Mouse (Mus musculus): ENCODE data around the gene Cd33. TPM values are rescaled to one million over a fixed set of nuclear protein-coding genes. Genes with fewer than 3 reads are reported as not detected.

Gene Cd33
- total and polyA plus RNA-seq, 3 experiments = 2.4 to 7.9 (median 3.5) TPM

- TF ChIP-seq CTCF (IDR thresholded peaks at IDR 0.05) (no peak), EP300 (IDR thresholded peaks at IDR 0.05; ENCODE audit: insufficient read depth, low read depth, low read length) (no peak), POLR2A (IDR thresholded peaks at IDR 0.05; ENCODE audit: insufficient read depth, low read depth, low read length) (no peak)
- H3K4me1 ChIP-seq (ENCODE audit: control insufficient read depth, insufficient read depth, low read length) = peaks cover 2% of the 10 kb centered on the region
- H3K4me3 ChIP-seq = peak overlapping the region; percentile 63; the same call in 1 of the 2 replicates
- no peaks in the 10 kb centered on the region for H3K36me3 ChIP-seq (ENCODE audit: control insufficient read depth, insufficient read depth, low read length)
- WGBS = 48% methylated on average over 6 of the region's 6 CpGs
- H3K79me2 ChIP-seq (replicated peaks; ENCODE audit: control insufficient read depth, insufficient read depth, low read length) = no peaks in the 10 kb centered on the region
- intact Hi-C loops (cut with DNase I) = loop anchor here (2.0 to 10.0 kb wide), 3 partner anchors 16 to 258 kb away; partner anchors contain the start of genes Ctu1 and Zfp719
- peak; percentile 15 to 26 for DNase-seq
- H3K9ac ChIP-seq (ENCODE audit: low read depth, low read length) = no peak overlapping the region
- H3K27me3 ChIP-seq (ENCODE audit: control insufficient read depth, insufficient read depth, low read length) = no peaks in the 10 kb centered on the region
- no peak overlapping the region for H3K27ac ChIP-seq
Observed at GRCm38 (mm10) chr7:43563300-43563699, 19.1 kb upstream of the Cd33 start.

GRCm38 (mm10) chr7:43562651-43563070 lies 18.4 kb upstream of the Cd33 start:
- no peak for DNase-seq
- H3K27me3 ChIP-seq (ENCODE audit: control insufficient read depth, insufficient read depth, low read length) = no peaks in the 10 kb centered on the region
- H3K4me1 ChIP-seq (ENCODE audit: control insufficient read depth, insufficient read depth, low read length) = peaks cover 2% of the 10 kb centered on the region
- TF ChIP-seq CTCF (IDR thresholded peaks at IDR 0.05) (no peak), POLR2A (IDR thresholded peaks at IDR 0.05; ENCODE audit: insufficient read depth, low read depth, low read length) (no peak), EP300 (IDR thresholded peaks at IDR 0.05; ENCODE audit: insufficient read depth, low read depth, low read length) (no peak)
- intact Hi-C loops (cut with DNase I) = loop anchor here (2.0 to 10.0 kb wide), 3 partner anchors 16 to 258 kb away; partner anchors contain the start of genes Ctu1 and Zfp719
- H3K36me3 ChIP-seq (ENCODE audit: control insufficient read depth, insufficient read depth, low read length) = no peaks in the 10 kb centered on the region
- H3K9ac ChIP-seq (ENCODE audit: low read depth, low read length) = peak overlapping the region; percentile 65
- H3K27ac ChIP-seq = peak overlapping the region; percentile 66
- H3K4me3 ChIP-seq = peak overlapping the region; percentile 63
- H3K79me2 ChIP-seq (replicated peaks; ENCODE audit: control insufficient read depth, insufficient read depth, low read length) = no peaks in the 10 kb centered on the region
- WGBS = 2% methylated on average over 10 of the region's 10 CpGs

GRCm38 (mm10) chr7:43562006-43562633 lies 17.9 kb upstream of the Cd33 start, which contains the start of gene Zfp658:
TSS of gene Zfp658 (plus strand) at chr7:43562256.
- no peaks in the 10 kb centered on the region for H3K27me3 ChIP-seq (ENCODE audit: control insufficient read depth, insufficient read depth, low read length)
- intact Hi-C loops (cut with DNase I) = loop anchor here (2.0 to 10.0 kb wide), 3 partner anchors 17 to 257 kb away; partner anchors contain the start of genes Ctu1 and Zfp719
- peak within 1 kb of the TSS; percentile 66 for H3K27ac ChIP-seq
- H3K79me2 ChIP-seq (replicated peaks; ENCODE audit: control insufficient read depth, insufficient read depth, low read length) = no peaks in the 10 kb centered on the region
- H3K4me3 ChIP-seq = peak within 1 kb of the TSS; percentile 63
- no peaks in the 10 kb centered on the region for H3K36me3 ChIP-seq (ENCODE audit: control insufficient read depth, insufficient read depth, low read length)
- peak within 1 kb of the TSS; percentile 65 for H3K9ac ChIP-seq (ENCODE audit: low read depth, low read length)
- 0 out of 2 replicates have a peak, but pooled peaks have one; percentile 51 for TF ChIP-seq EP300 (IDR thresholded peaks at IDR 0.05; ENCODE audit: insufficient read depth, low read depth, low read length)
- TF ChIP-seq POLR2A (IDR thresholded peaks at IDR 0.05; ENCODE audit: insufficient read depth, low read depth, low read length) = peak; percentile 71
- peak; percentile 31 for TF ChIP-seq CTCF (IDR thresholded peaks at IDR 0.05)
- peak; percentile 84 to 87 for DNase-seq
- H3K4me1 ChIP-seq (ENCODE audit: control insufficient read depth, insufficient read depth, low read length) = peaks cover 2% of the 10 kb centered on the region
- WGBS = under 1% methylated on average over 27 of the region's 27 CpGs

- 57% methylated on average over 1 of the region's 1 CpGs for WGBS
Observed at GRCm38 (mm10) chr7:43556901-43557300, 12.7 kb upstream of the Cd33 start.

GRCm38 (mm10) chr7:43555351-43555750 lies 11.1 kb upstream of the Cd33 start:
- Histone ChIP-seq H3K27me3 (ENCODE audit: control insufficient read depth, insufficient read depth, low read length) (no peaks in the 10 kb centered on the region), H3K4me1 (ENCODE audit: control insufficient read depth, insufficient read depth, low read length) (peaks cover 4% of the 10 kb centered on the region), H3K4me3 (no peak overlapping the region), H3K79me2 (replicated peaks; ENCODE audit: control insufficient read depth, insufficient read depth, low read length) (no peaks in the 10 kb centered on the region), H3K9ac (ENCODE audit: low read depth, low read length) (no peak overlapping the region), H3K27ac (no peak overlapping the region), H3K36me3 (ENCODE audit: control insufficient read depth, insufficient read depth, low read length) (no peaks in the 10 kb centered on the region)
- no peak for TF ChIP-seq EP300 (IDR thresholded peaks at IDR 0.05; ENCODE audit: insufficient read depth, low read depth, low read length)
- no peak for TF ChIP-seq CTCF (IDR thresholded peaks at IDR 0.05)
- TF ChIP-seq POLR2A (IDR thresholded peaks at IDR 0.05; ENCODE audit: insufficient read depth, low read depth, low read length) = no peak
- 85% methylated on average over 5 of the region's 5 CpGs for WGBS
- intact Hi-C loops (cut with DNase I) = no loop called here
- DNase-seq = no peak

More at GRCm38 (mm10) chr7:43556901-43557300, 12.7 kb upstream of the Cd33 start:
- Histone ChIP-seq H3K9ac (ENCODE audit: low read depth, low read length) (no peak overlapping the region), H3K4me3 (no peak overlapping the region), H3K36me3 (ENCODE audit: control insufficient read depth, insufficient read depth, low read length) (no peaks in the 10 kb centered on the region), H3K79me2 (replicated peaks; ENCODE audit: control insufficient read depth, insufficient read depth, low read length) (no peaks in the 10 kb centered on the region), H3K27ac (no peak overlapping the region), H3K27me3 (ENCODE audit: control insufficient read depth, insufficient read depth, low read length) (no peaks in the 10 kb centered on the region), H3K4me1 (ENCODE audit: control insufficient read depth, insufficient read depth, low read length) (peaks cover 4% of the 10 kb centered on the region)
- TF ChIP-seq POLR2A (IDR thresholded peaks at IDR 0.05; ENCODE audit: insufficient read depth, low read depth, low read length) = no peak
- intact Hi-C loops (cut with DNase I) = no loop called here
- no peak for DNase-seq

- Histone ChIP-seq H3K79me2 (replicated peaks; ENCODE audit: control insufficient read depth, insufficient read depth, low read length) (no peaks in the 10 kb centered on the region), H3K27ac (no peak overlapping the region), H3K27me3 (ENCODE audit: control insufficient read depth, insufficient read depth, low read length) (no peaks in the 10 kb centered on the region), H3K36me3 (ENCODE audit: control insufficient read depth, insufficient read depth, low read length) (no peaks in the 10 kb centered on the region), H3K4me3 (no peak overlapping the region), H3K9ac (ENCODE audit: low read depth, low read length) (no peak overlapping the region), H3K4me1 (ENCODE audit: control insufficient read depth, insufficient read depth, low read length) (peaks cover 4% of the 10 kb centered on the region)
- no peak for TF ChIP-seq EP300 (IDR thresholded peaks at IDR 0.05; ENCODE audit: insufficient read depth, low read depth, low read length)
- no peak for TF ChIP-seq POLR2A (IDR thresholded peaks at IDR 0.05; ENCODE audit: insufficient read depth, low read depth, low read length)
- TF ChIP-seq CTCF (IDR thresholded peaks at IDR 0.05) = no peak
- WGBS = 17% methylated on average over 3 of the region's 3 CpGs
- peak; percentile 62 to 65 for DNase-seq
- intact Hi-C loops (cut with DNase I) = no loop called here
Observed at GRCm38 (mm10) chr7:43554550-43554949, 10.3 kb upstream of the Cd33 start.
